Mouse (Mus musculus) lung, postnatal 25 days (tissue): ENCODE results near the gene Fras1.

ENCODE experiments used
- DNase-seq: peaks from one replicate; pipeline ENCODE4 v3.0.0; 2022; ENCODE audit warnings: low spot score

Gene Fras1

GRCm38 (mm10) chr5:96482054-96482453 is 108.3 kb downstream of the Fras1 start:
- DNase-seq = no peak

GRCm38 (mm10) chr5:96492497-96492896 is 118.7 kb downstream of the Fras1 start:
- DNase-seq = no peak

- no peak for DNase-seq
These were observed 120.9 kb downstream of the Fras1 start for GRCm38 (mm10) chr5:96494502-96495292.

- DNase-seq = no peak
These were observed 124.3 kb downstream of the Fras1 start for GRCm38 (mm10) chr5:96498083-96498482.

GRCm38 (mm10) chr5:96501783-96502182 is 128.0 kb downstream of the Fras1 start:
- DNase-seq = no peak

GRCm38 (mm10) chr5:96502400-96502799 is 128.6 kb downstream of the Fras1 start:
- DNase-seq = no peak

GRCm38 (mm10) chr5:96511005-96511404 is 137.2 kb downstream of the Fras1 start:
- no peak for DNase-seq

GRCm38 (mm10) chr5:96513327-96513726 is 139.6 kb downstream of the Fras1 start:
- DNase-seq = no peak

GRCm38 (mm10) chr5:96515860-96516311 is 142.1 kb downstream of the Fras1 start:
- no peak for DNase-seq

- DNase-seq = no peak
These were observed 142.6 kb downstream of the Fras1 start for GRCm38 (mm10) chr5:96516329-96516728.

GRCm38 (mm10) chr5:96521541-96521940 is 147.8 kb downstream of the Fras1 start:
- no peak for DNase-seq

- no peak for DNase-seq
These were observed 149.2 kb downstream of the Fras1 start for GRCm38 (mm10) chr5:96522909-96523409.

GRCm38 (mm10) chr5:96528296-96528695 is 154.5 kb downstream of the Fras1 start:
- DNase-seq = no peak

- no peak for DNase-seq
These were observed 156.8 kb downstream of the Fras1 start for GRCm38 (mm10) chr5:96530516-96530915.

GRCm38 (mm10) chr5:96531962-96532361 is 158.2 kb downstream of the Fras1 start:
- DNase-seq = no peak

- no peak for DNase-seq
These were observed 162.8 kb downstream of the Fras1 start for GRCm38 (mm10) chr5:96536527-96536926.

GRCm38 (mm10) chr5:96536937-96537336 is 163.2 kb downstream of the Fras1 start:
- no peak for DNase-seq

GRCm38 (mm10) chr5:96544112-96544511 is 170.4 kb downstream of the Fras1 start:
- no peak for DNase-seq

GRCm38 (mm10) chr5:96545994-96546393 is 172.2 kb downstream of the Fras1 start:
- no peak for DNase-seq

GRCm38 (mm10) chr5:96554940-96555679 is 181.4 kb downstream of the Fras1 start:
- no peak for DNase-seq

- DNase-seq = no peak
These were observed 184.5 kb downstream of the Fras1 start for GRCm38 (mm10) chr5:96558049-96558804.

GRCm38 (mm10) chr5:96574586-96574985 is 200.8 kb downstream of the Fras1 start:
- DNase-seq = peak; percentile 16
